ENCODE assay signal across 8 mouse cellular contexts in the genomic region with DNA sequence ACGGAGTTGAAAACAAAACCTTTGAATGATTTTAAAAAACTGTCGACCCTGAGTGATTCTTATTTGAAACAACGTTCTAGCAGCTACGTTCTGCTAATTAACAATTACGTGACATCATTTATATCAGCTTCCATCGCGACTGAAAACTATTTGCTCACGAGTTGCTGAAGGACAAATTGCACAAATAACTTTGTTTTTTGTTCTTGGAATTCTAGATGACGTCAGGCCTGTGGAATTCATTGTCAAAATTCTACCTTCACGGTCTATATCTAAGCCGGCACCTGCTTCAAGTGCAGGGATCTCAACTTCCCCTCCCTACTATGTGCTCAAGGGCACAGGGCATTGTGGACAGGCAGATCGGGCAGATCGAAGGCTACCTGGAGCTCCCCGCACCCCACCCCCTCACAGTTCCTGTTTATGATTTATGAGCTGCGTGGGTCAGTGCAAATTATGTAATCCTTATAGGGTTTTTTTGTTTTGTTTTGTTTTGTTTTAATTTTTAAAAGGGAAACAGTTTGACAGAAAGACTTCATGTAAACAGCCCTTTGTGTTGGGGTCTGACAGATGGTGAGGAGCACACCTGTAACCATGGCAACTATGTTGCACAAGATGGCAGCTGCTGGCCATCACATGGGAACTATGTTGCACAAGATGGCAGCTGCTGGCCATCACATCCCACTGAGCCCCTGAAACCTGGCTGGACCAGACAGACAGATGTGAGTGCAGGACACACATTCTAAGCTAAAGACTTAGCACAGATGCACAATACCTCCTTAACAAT. TPM values are rescaled to one million over a fixed set of nuclear protein-coding genes. Genes with fewer than 3 reads are reported as not detected.
A peak's percentile ranks its signal among the peaks of the same experiment; 100 is the strongest.
DNase-seq lines count a peak whose midpoint lies in the region; ATAC-seq and TF ChIP-seq lines count a peak whose summit lies in the region.

No protein-coding gene starts in this region.

- no peaks in the 10 kb centered on the region for H3K9me3 ChIP-seq in hindbrain, embryonic 12.5 days (replicated peaks)
- H3K9me3 ChIP-seq in lung, embryonic 16.5 days (ENCODE audit: control insufficient read depth, low read length), result no peaks in the 10 kb centered on the region

- DNase-seq in adrenal gland, adult (ENCODE audit: inconsistent age in 2 of 2, low spot score in 1 of 2), result peak; percentile 39 to 78
- no peak for DNase-seq in adrenal gland, postnatal 25 days
- DNase-seq in thymus, postnatal 0 days (ENCODE audit: low spot score), result no peak
- no peak for DNase-seq in cerebellum, adult 18-20 months
- DNase-seq in left cerebral cortex, adult 8-10 months (ENCODE audit: low spot score in 2 of 2), result no peak

- no peak overlapping the region for H3K4me3 ChIP-seq in bone marrow macrophage, adult 2 months (ENCODE audit: insufficient read depth, low read length)
- H3K4me3 ChIP-seq in hindbrain, embryonic 12.5 days, result no peak overlapping the region
- no peak overlapping the region for H3K4me3 ChIP-seq in lung, embryonic 16.5 days (ENCODE audit: low read length)

- no peaks in the 10 kb centered on the region for H3K27me3 ChIP-seq in hindbrain, embryonic 12.5 days
- no peaks in the 10 kb centered on the region for H3K27me3 ChIP-seq in lung, embryonic 16.5 days (ENCODE audit: control insufficient read depth, insufficient read depth, low read depth, low read length)

- TF ChIP-seq CTCF in bone marrow macrophage, adult 2 months (IDR thresholded peaks at IDR 0.05; ENCODE audit: low read depth, low read length), result no peak

- peaks cover 5% of the 10 kb centered on the region; the same call in 1 of the 2 replicates for H3K36me3 ChIP-seq in hindbrain, embryonic 12.5 days
- H3K36me3 ChIP-seq in lung, embryonic 16.5 days (ENCODE audit: control insufficient read depth, insufficient read depth, low read length), result no peaks in the 10 kb centered on the region

- peaks cover 18% of the 10 kb centered on the region for H3K4me1 ChIP-seq in bone marrow macrophage, adult 2 months (ENCODE audit: control insufficient read depth, insufficient read depth, low read length)
- peaks cover 18% of the 10 kb centered on the region for H3K4me1 ChIP-seq in hindbrain, embryonic 12.5 days
- H3K4me1 ChIP-seq in lung, embryonic 16.5 days (replicated peaks; ENCODE audit: control insufficient read depth, insufficient read depth, low read length), result peaks cover 24% of the 10 kb centered on the region

- 73% methylated on average over 15 of the region's 15 CpGs for WGBS in hindbrain, embryonic 12.5 days
- WGBS in lung, embryonic 16.5 days, result 40% methylated on average over 15 of the region's 15 CpGs

- H3K27ac ChIP-seq in bone marrow macrophage, adult 2 months (ENCODE audit: insufficient read depth, low read depth, low read length), result peak overlapping the region; percentile 59
- H3K27ac ChIP-seq in hindbrain, embryonic 12.5 days, result peak overlapping the region; percentile 55; the same call in 1 of the 2 replicates
- H3K27ac ChIP-seq in lung, embryonic 16.5 days (ENCODE audit: low read length), result peak overlapping the region; percentile 88

- no peak overlapping the region for H3K9ac ChIP-seq in hindbrain, embryonic 12.5 days
- peak overlapping the region; percentile 12; the same call in 1 of the 2 replicates for H3K9ac ChIP-seq in lung, embryonic 16.5 days (ENCODE audit: low read length)

- H3K4me2 ChIP-seq in hindbrain, embryonic 12.5 days (replicated peaks), result no peak overlapping the region
- peak overlapping the region; percentile 18; the same call in 1 of the 2 replicates for H3K4me2 ChIP-seq in lung, embryonic 16.5 days (ENCODE audit: low read depth, low read length)

- TF ChIP-seq POLR2A in bone marrow macrophage, adult 2 months (IDR thresholded peaks at IDR 0.05; ENCODE audit: borderline replicate concordance, low read depth, low read length), result no peak

- ATAC-seq in hindbrain, embryonic 12.5 days (ENCODE audit: low FRiP score), result 0 out of 2 replicates have a peak, but pooled peaks have one; percentile 67
- ATAC-seq in lung, embryonic 16.5 days (ENCODE audit: low read depth), result peak; percentile 61

RNA-seq across cellular contexts. Expression of gene F2r, which starts 21.2 kb away (rescaled TPM):
- 108 and 116 TPM in 2 replicates for total RNA-seq in adrenal gland, postnatal 25 days (2021)
- 0.21 and 0.32 TPM in 2 replicates for polyA plus RNA-seq in bone marrow macrophage, adult 2 months (2012; ENCODE audit: insufficient read depth, insufficient read length, missing spikeins)
- 102 and 110 TPM in 2 replicates for polyA plus RNA-seq in hindbrain, embryonic 12.5 days (2016; fragmentation: Nextera tagmentation; extraction: Ambion mirVana)
- polyA plus RNA-seq in lung, embryonic 16.5 days (2015; fragmentation: Nextera tagmentation; extraction: Ambion mirVana), result 123 and 124 TPM in 2 replicates
- 24.9 and 27.2 TPM in 2 replicates for polyA plus RNA-seq in thymus, postnatal 0 days (2015; fragmentation: Nextera tagmentation; extraction: Ambion mirVana)
- total RNA-seq in left cerebral cortex, adult 8-10 months (2022), result 1 to 10 TPM; 3.7 to 5.0 (median 4.5) TPM

RNA-seq across cellular contexts. Expression of gene F2rl2, which starts 57.1 kb away (rescaled TPM):
- not detected in 2 replicates for total RNA-seq in adrenal gland, postnatal 25 days (2021)
- not detected in 2 replicates for polyA plus RNA-seq in bone marrow macrophage, adult 2 months (2012; ENCODE audit: insufficient read depth, insufficient read length, missing spikeins)
- 1.1 and 1.4 TPM in 2 replicates for polyA plus RNA-seq in hindbrain, embryonic 12.5 days (2016; fragmentation: Nextera tagmentation; extraction: Ambion mirVana)
- polyA plus RNA-seq in lung, embryonic 16.5 days (2015; fragmentation: Nextera tagmentation; extraction: Ambion mirVana), result 0.54 and 0.64 TPM in 2 replicates
- polyA plus RNA-seq in thymus, postnatal 0 days (2015; fragmentation: Nextera tagmentation; extraction: Ambion mirVana), result 0.56 and 0.76 TPM in 2 replicates
- 1 to 10 TPM in 1 of 4 experiments, under 1 TPM in 3; 0.80 to 1.2 (median 0.96) TPM for total RNA-seq in left cerebral cortex, adult 8-10 months (2022)

Comparison
In these comparisons a context has a peak if more than half of its experiments do, and no peak if none do; other contexts are left out.
1. DNase-seq: peak in adrenal gland, adult (2 of 2); none in adrenal gland, postnatal 25 days (single experiment), thymus, postnatal 0 days (single experiment), cerebellum, adult 18-20 months (0 of 2) and left cerebral cortex, adult 8-10 months (0 of 2).
2. RNA of gene F2r, which starts 21.2 kb away (polyA plus RNA-seq): 123 to 124 TPM in lung, embryonic 16.5 days, 102 to 110 TPM in hindbrain, embryonic 12.5 days and 24.9 to 27.2 TPM in thymus, postnatal 0 days; 0.21 to 0.32 TPM in bone marrow macrophage, adult 2 months; every median in the first group is over 10 times any median in the second.
3. Peak in every context shown above with its lines, with median percentiles within 50 percentile points of each other: H3K27ac ChIP-seq.